Mouse (Mus musculus) bone marrow, adult 2 months (tissue): ENCODE data around the gene 1700028J19Rik.
A peak's percentile ranks its signal among the peaks of the same experiment; 100 is the strongest.

Experiments used
- CTCF ChIP-seq: fragments of 200-500 bp; IDR thresholded peaks from 2 replicates; pipeline ENCODE4 v1.5.1; 2011; ENCODE audit warnings: low read length, control low read depth; ENCODE audit not compliant: control insufficient read depth, insufficient read depth
- POLR2A ChIP-seq: fragments of 200-500 bp; IDR thresholded peaks from 2 replicates; pipeline ENCODE4 v1.6.1; 2011; ENCODE audit warnings: low read depth, mild to moderate bottlenecking, control low read depth, low read length, borderline replicate concordance; ENCODE audit not compliant: control insufficient read depth

- TF ChIP-seq POLR2A (peak; percentile 96), CTCF (peak; percentile 12; the same call in 1 of the 2 replicates)
Measured at GRCm38 (mm10) chr7:44246055-44246983, at the start of gene 1700028J19Rik, which contains the start of gene 2410002F23Rik.
